Mouse (Mus musculus) frontal cortex, postnatal 14 days (tissue): ENCODE measurements around the gene Adamts14.

Experiments used
- DNase-seq, 2 experiments: peaks; one replicate each; pipeline ENCODE4 v3.0.0; 2022; ENCODE audit warnings: low spot score in 2 of 2

The Adamts14 gene

DNA sequence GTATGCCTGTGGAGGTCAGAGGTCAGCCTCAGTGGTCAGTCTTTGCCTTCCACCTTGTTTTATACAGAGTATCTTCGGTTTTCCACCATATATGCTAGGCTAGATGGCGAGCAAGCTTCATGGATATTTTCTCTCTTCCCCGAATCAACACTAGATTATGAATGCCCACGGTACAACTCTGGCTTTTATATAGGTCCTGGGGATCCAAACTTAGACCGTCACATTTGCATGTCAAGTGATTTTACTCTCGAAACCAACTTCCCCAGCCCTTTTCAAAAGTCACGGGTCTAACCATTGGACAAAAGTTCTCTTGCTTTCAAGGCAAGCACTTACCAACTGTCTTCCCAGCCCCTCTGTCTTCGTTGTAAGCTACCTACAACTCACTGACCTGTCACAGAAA, 94.6 kb downstream of the Adamts14 start:
- DNase-seq = no peak

- no peak for DNase-seq
Observed at GRCm38 (mm10) chr10:61177751-61178150, 95.5 kb downstream of the Adamts14 start.

GRCm38 (mm10) chr10:61176221-61176790, 96.9 kb downstream of the Adamts14 start:
- no peak for DNase-seq

DNA sequence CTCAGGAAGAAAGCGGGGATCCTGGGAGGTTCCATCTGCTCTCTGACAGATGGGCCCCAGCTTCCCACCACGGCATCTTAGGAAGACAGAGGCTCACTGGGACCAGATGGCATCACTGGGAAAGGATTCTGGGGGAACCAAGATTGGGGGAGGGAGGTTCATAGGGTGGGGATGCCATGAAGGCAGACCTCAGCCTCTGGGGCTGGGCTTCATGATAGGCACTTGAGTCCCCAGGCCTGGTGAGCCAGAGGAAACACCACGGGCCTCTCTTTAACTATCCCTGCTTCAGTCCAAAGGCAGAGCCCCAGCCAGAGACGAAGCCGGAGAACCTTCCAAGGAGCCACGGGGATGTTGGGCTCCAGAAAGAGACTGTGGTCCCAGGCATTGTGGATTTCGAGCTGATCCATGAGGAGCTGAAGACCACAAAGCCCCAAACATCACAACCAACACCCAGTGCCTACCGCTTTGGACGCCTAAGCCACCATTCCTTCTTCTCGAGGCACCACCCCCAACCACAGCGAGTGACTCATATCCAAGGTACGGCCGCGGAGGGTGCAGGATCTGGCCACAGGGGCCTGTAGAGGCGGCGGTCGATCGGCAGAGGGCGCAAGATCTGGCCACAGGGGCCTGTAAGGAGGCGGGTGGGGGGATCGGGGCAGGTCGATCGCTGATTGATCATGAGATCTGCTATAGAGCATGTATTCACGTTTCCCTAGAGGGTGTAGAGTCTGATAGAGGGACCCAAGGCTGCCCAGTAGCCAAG, 97.6 kb downstream of the Adamts14 start:
- DNase-seq = peak in 1 of 2 experiments; percentile 15

- no peak for DNase-seq
Observed at GRCm38 (mm10) chr10:61174711-61175441, 98.4 kb downstream of the Adamts14 start.

DNA sequence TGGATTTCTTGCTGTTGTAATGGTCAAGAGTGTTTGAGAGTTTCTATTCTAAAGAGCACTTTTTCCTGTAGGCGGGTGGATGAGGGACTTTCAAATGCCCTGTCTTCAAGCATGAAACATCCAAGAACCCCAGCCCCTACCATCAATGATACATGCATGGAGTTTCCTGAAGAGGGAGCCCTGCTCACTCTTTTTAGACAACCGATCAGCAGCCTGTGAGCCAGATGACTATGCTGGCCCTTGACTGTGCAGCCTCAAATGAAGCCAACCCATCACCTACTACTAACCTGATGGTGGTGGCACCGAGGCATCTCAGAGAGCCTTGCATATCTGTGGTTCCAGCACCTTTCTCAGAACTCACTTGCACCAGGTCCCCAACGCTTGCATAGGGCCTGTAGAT, 100.7 kb downstream of the Adamts14 start:
- DNase-seq = no peak

DNA sequence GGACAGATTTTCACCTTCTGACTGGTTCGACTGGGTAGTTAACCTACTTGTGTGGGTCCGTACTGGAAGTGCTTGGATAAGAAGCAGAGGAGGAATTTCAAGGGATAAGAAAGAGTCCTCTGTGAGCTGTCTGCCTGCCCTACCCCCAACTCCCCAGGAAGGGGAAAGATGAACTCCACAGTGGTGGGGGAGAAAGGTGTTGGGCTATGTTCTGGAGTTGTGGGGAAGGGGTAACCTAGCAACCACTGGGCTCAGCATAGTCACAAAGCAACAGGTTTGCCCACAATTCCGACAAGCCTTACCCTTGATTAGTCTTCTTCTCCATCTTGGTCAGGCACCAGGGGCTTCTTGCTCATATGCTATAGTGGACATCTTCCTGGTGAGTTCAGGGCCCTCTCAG, 101.6 kb downstream of the Adamts14 start, which contains the start of gene Tbata:
Gene Tbata, plus strand, starts transcription at position 301 of the 400 bp plus-strand sequence.
- DNase-seq = no peak

- no peak for DNase-seq
Observed at GRCm38 (mm10) chr10:61168393-61168792, 104.8 kb downstream of the Adamts14 start.

- no peak for DNase-seq
Observed at GRCm38 (mm10) chr10:61167333-61168096, 105.7 kb downstream of the Adamts14 start.

DNA sequence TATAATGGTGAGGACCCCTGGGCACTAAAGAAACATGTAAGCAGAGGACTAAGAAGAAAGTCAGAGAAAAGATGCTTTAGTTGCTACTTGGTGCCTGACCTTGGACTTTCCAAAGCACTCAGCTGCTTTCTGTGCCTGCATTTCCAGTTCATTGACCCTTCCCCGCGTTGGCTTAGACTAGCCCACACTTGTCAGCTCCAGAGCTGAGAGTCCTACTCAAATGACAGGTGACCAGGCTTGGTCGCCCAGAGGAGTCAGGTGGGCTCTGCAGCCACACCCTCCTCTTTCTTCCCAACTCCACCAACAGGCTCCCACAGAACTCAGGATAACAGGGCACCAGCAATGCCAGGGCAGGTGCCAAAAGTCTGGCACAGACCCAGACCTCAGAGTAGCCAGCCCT, 110.9 kb downstream of the Adamts14 start:
- no peak for DNase-seq

DNA sequence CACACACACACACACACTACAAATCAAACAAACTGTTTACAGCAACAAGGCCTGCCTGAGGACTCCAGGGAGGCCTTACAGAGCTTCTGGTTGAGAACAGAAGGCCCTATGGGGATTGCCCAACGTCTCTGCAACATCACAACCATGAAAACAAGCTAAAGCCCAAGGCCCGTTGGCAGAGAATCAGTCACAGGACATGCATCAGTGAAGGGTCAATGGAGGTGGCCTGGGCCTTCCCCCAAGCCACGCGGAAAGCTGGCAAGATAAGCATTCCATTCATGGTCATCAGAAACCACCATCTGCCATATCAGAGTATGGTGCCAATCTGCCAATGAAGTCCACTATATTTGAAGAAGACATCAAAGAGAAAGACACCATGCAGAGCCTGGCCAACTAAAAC, 112.6 kb downstream of the Adamts14 start:
- DNase-seq = no peak

GRCm38 (mm10) chr10:61160089-61160488, 113.1 kb downstream of the Adamts14 start:
- no peak for DNase-seq

- DNase-seq = no peak
Observed at GRCm38 (mm10) chr10:61158594-61158993, 114.6 kb downstream of the Adamts14 start.

DNA sequence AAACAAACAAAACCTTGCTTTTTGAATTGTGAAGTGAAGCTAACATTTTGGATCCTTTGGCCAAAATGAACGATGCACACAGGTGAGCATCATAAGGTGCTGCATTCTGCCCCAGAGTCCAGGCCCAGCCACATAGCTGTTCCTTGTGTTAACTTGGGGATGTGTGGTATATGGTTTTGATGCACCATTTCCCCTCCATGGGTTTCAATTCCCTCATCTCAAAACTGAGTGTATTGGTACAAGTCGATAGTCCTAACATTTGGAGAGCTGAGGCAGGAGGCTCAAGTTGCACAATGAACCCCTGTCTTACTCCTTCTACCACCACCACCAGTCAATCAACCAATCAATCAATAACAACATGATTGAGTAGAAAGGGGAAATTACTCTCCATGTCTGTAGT, 116.8 kb downstream of the Adamts14 start:
- DNase-seq = no peak

DNA sequence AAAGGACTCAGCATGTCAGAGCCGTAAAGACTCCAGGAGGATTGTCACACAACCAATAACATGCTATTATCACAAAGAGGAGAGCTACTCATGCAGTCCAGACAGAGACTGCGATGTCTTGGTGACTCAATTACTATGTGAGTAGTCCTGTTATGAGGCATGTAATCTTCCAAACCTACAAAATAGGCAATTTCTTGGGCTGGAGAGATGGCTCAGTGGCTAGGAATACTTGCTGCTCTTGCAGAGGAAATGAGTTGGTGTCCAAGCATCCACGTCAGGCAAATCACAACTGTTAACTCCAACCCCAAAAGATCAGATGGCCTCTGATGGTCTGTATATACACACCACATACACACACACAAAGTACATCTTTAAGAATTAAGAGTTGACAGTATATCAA, 117.6 kb downstream of the Adamts14 start:
- DNase-seq = no peak

GRCm38 (mm10) chr10:61152131-61152530, 121.1 kb downstream of the Adamts14 start:
- no peak for DNase-seq

GRCm38 (mm10) chr10:61150616-61151015, 122.6 kb downstream of the Adamts14 start:
- no peak for DNase-seq

DNA sequence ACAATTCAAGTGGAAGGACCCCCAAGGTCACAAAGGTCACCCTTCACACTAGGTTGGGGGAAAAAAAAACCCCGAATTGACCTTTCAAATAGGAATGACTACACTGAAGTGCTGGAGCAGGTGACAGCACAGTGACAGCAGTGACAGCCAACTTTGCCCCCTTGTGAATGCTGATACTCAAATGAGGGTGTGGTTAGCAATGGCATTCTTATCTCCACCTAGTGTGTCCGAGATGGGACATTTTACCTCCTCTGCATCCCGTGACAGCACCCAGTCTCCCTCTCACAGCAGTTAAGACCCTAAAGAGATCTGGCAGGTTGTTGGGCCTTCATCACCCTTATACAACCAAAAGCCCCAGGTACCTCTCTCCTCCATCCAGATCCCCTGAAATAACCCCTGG, 123.8 kb downstream of the Adamts14 start:
- no peak for DNase-seq

DNA sequence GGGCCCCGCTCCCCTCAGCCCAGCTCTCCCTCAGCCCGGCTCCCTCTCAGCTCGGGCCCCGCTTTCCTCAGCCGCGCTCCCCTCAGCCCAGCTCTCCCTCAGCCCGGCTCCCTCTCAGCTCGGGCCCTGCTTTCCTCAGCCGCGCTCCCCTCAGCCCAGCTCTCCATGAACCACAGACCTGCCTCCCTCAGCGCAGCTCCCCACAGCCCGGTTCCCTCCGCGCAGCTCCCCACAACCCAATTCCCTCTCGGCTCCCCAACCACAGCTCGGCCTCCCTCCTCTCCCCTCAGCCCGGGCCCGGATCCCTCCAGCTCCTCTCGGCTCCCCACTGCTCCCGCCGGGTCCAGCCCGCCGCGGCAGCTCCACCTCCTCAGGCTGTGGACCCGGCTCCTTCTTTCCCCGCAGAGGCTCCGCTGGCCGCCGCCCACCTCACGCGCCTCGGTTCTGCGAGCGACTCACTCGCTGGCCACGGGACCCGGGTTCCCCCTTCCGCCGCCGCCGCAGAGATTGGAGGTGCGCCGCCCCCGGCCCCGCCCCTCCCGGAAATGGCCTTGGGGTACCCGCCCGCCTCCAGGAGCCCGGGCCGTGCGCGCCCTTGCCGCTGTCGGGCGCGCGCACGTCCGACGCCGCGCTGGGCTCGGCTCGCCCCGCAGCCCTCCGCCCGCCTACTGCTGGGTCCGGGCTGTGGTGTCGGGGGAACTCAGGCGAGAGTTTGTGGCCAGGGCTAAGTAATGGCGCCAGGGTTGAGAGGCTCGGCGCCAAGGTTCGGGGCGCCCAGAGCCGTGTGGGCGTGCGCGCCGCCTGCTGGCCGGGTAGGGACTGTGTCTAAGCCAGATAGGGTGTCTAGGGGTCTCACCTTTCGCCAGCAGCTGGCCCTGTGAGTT, 125.8 kb downstream of the Adamts14 start, which contains the start of gene Sgpl1:
Gene Sgpl1, minus strand, starts transcription at position 547 of the 884 bp plus-strand sequence.
- peak; percentile 76 to 80 for DNase-seq
